Mouse (Mus musculus): ENCODE measurements at regions not wholly inside any gene's neighbourhood (a gene's known extent, or its start where the extent isn't known, plus 50 kb on each side); places are given as distances from the start of the nearest gene placed in this dataset.

GRCm38 (mm10) chr2:75012046-75012445, 186.4 kb downstream of the Mtx2 start:
- no peaks in the 10 kb centered on the region for H3K9me3 ChIP-seq (replicated peaks; ENCODE audit: insufficient read depth, low read length)
- no peak overlapping the region for H3K4me3 ChIP-seq (ENCODE audit: control insufficient read depth in 1 of 2, insufficient read depth in 1 of 2, low read depth in 2 of 2, low read length in 2 of 2)
- H3K36me3 ChIP-seq (ENCODE audit: control insufficient read depth in 1 of 2, insufficient read depth in 2 of 2, low read length in 2 of 2): no peaks in the 10 kb centered on the region
- no peak for DNase-seq (ENCODE audit: low read depth, low spot score)
- H3K79me2 ChIP-seq (ENCODE audit: control insufficient read depth, insufficient read depth, low read length, poor library complexity): no peaks in the 10 kb centered on the region
- TF ChIP-seq GABPA (IDR thresholded peaks at IDR 0.05; ENCODE audit: low read depth, low read length): no peak
- no peak for TF ChIP-seq MAX (IDR thresholded peaks at IDR 0.05; ENCODE audit: low read length)
- no peaks in the 10 kb centered on the region for H3K4me1 ChIP-seq (ENCODE audit: control insufficient read depth in 1 of 2, insufficient read depth in 2 of 2, low read length in 2 of 2)
- H3K27ac ChIP-seq (ENCODE audit: control insufficient read depth, low read depth, low read length): no peak overlapping the region
- no peak overlapping the region for H3K9ac ChIP-seq (ENCODE audit: control insufficient read depth, low read depth, low read length, poor library complexity, severe bottlenecking)
- H3K27me3 ChIP-seq (ENCODE audit: control insufficient read depth in 1 of 2, insufficient read depth in 2 of 2, low read length in 2 of 2): peaks cover 2 to 6% of the 10 kb centered on the region in 2 experiments

- no peak for TF ChIP-seq ZKSCAN1 (IDR thresholded peaks at IDR 0.05; ENCODE audit: low read depth, low read length)
- no peak for TF ChIP-seq EP300 (IDR thresholded peaks at IDR 0.05; ENCODE audit: low read depth in 1 of 2, low read length in 2 of 2)
- TF ChIP-seq ELF1 (IDR thresholded peaks at IDR 0.05; ENCODE audit: low read depth, low read length): no peak
- TF ChIP-seq RAD21 (IDR thresholded peaks at IDR 0.05; ENCODE audit: low read depth, low read length): no peak
- no peak for TF ChIP-seq JUND (IDR thresholded peaks at IDR 0.05; ENCODE audit: low read depth, low read length)
- TF ChIP-seq MYB (IDR thresholded peaks at IDR 0.05; ENCODE audit: low read depth, low read length): no peak
- no peak for TF ChIP-seq USF1 (IDR thresholded peaks at IDR 0.05; ENCODE audit: low read depth, low read length)
- no peak for TF ChIP-seq GATA1 (IDR thresholded peaks at IDR 0.05; ENCODE audit: low read depth, low read length)
- TF ChIP-seq USF2 (IDR thresholded peaks at IDR 0.05; ENCODE audit: borderline replicate concordance in 1 of 2, insufficient read depth in 1 of 2, low read depth in 1 of 2, low read length in 2 of 2): no peak
- TF ChIP-seq SMC3 (IDR thresholded peaks at IDR 0.05; ENCODE audit: low read depth, low read length): no peak
- no peak for TF ChIP-seq ZC3H11A (IDR thresholded peaks at IDR 0.05; ENCODE audit: low read depth, low read length)
- no peak for TF ChIP-seq MAX (IDR thresholded peaks at IDR 0.05; ENCODE audit: low read length)
- no peak for TF ChIP-seq RCOR1 (IDR thresholded peaks at IDR 0.05; ENCODE audit: low read depth, low read length)
- no peak for TF ChIP-seq ZNF384 (IDR thresholded peaks at IDR 0.05; ENCODE audit: low read depth, low read length)
- TF ChIP-seq POLR2AphosphoS2 (IDR thresholded peaks at IDR 0.05; ENCODE audit: low read length): no peak
- TF ChIP-seq POLR2AphosphoS5 (IDR thresholded peaks at IDR 0.05; ENCODE audit: borderline replicate concordance, low read depth, low read length): no peak
- TF ChIP-seq CTCF (IDR thresholded peaks at IDR 0.05 in 2 of 3, conservative IDR thresholded peaks at IDR 0.05 in 1 of 3; ENCODE audit: control insufficient read depth in 1 of 3, insufficient read depth in 1 of 3, low read depth in 2 of 3, low read length in 3 of 3, poor library complexity in 1 of 3, severe bottlenecking in 1 of 3): no peak
- H3K4me1 ChIP-seq (ENCODE audit: control insufficient read depth in 1 of 2, insufficient read depth in 2 of 2, low read length in 2 of 2): no peaks in the 10 kb centered on the region
- DNase-seq (ENCODE audit: low read depth, low spot score): no peak
- H3K9ac ChIP-seq (ENCODE audit: control insufficient read depth, low read depth, low read length, poor library complexity, severe bottlenecking): no peak overlapping the region
- H3K27ac ChIP-seq (ENCODE audit: control insufficient read depth, low read depth, low read length): no peak overlapping the region
- peaks cover 2 to 6% of the 10 kb centered on the region in 2 experiments; a peak in 3 of 4 replicates for H3K27me3 ChIP-seq (ENCODE audit: control insufficient read depth in 1 of 2, insufficient read depth in 2 of 2, low read length in 2 of 2)
- no peak overlapping the region for H3K4me3 ChIP-seq (ENCODE audit: control insufficient read depth in 1 of 2, insufficient read depth in 1 of 2, low read depth in 2 of 2, low read length in 2 of 2)
- H3K9me3 ChIP-seq (replicated peaks; ENCODE audit: insufficient read depth, low read length): no peaks in the 10 kb centered on the region
- no peaks in the 10 kb centered on the region for H3K36me3 ChIP-seq (ENCODE audit: control insufficient read depth in 1 of 2, insufficient read depth in 2 of 2, low read length in 2 of 2)
- H3K79me2 ChIP-seq (ENCODE audit: control insufficient read depth, insufficient read depth, low read length, poor library complexity): no peaks in the 10 kb centered on the region
Measured at GRCm38 (mm10) chr2:75014994-75015728, 189.6 kb downstream of the Mtx2 start.

Data from MEL (cell line).